Mouse (Mus musculus): ENCODE measurements at regions not wholly inside any gene's neighbourhood (a gene's known extent, or its start where the extent isn't known, plus 50 kb on each side); places are given as distances from the start of the nearest gene placed in this dataset.
"Not testable (repeated sequence)": the region's sequence is repeated elsewhere in the genome, so short reads cannot be mapped to it uniquely, and the experiment has no call there.

- Histone ChIP-seq H3K4me1 (replicated peaks) (peaks cover 2% of the 10 kb centered on the region), H3K27me3 (peaks cover 3% of the 10 kb centered on the region; the same call in 1 of the 2 replicates), H3K36me3 (no peaks in the 10 kb centered on the region), H3K4me2 (no peak overlapping the region), H3K27ac (no peak overlapping the region), H3K9me3 (replicated peaks) (no peaks in the 10 kb centered on the region), H3K9ac (no peak overlapping the region), H3K4me3 (no peak overlapping the region)
- 92% methylated on average over 8 of the region's 8 CpGs for WGBS
- ATAC-seq (replicated peaks; ENCODE audit: insufficient number of reproducible peaks, insufficient read depth, low FRiP score, low read depth) = no peak
Observed at GRCm38 (mm10) chr6:100410067-100410631, 122.9 kb upstream of the Rybp start.

GRCm38 (mm10) chr6:100408826-100409225, 121.5 kb upstream of the Rybp start:
- H3K4me3 ChIP-seq = no peak overlapping the region
- no peaks in the 10 kb centered on the region for H3K36me3 ChIP-seq
- no peak for ATAC-seq (replicated peaks; ENCODE audit: insufficient number of reproducible peaks, insufficient read depth, low FRiP score, low read depth)
- no peak overlapping the region for H3K9ac ChIP-seq
- no peaks in the 10 kb centered on the region for H3K4me1 ChIP-seq (replicated peaks)
- peaks cover 3% of the 10 kb centered on the region; the same call in 1 of the 2 replicates for H3K27me3 ChIP-seq
- H3K27ac ChIP-seq = no peak overlapping the region
- no peak overlapping the region for H3K4me2 ChIP-seq
- H3K9me3 ChIP-seq (replicated peaks) = no peaks in the 10 kb centered on the region
- WGBS = 80% methylated on average over 8 of the region's 8 CpGs

- 78% methylated on average over 4 of the region's 4 CpGs for WGBS
- no peak for ATAC-seq (replicated peaks; ENCODE audit: insufficient number of reproducible peaks, insufficient read depth, low FRiP score, low read depth)
Observed at GRCm38 (mm10) chr6:100406504-100406903, 119.2 kb upstream of the Rybp start.

GRCm38 (mm10) chr6:100404161-100404560, 116.9 kb upstream of the Rybp start:
- 75% methylated on average over 3 of the region's 3 CpGs for WGBS
- Histone ChIP-seq H3K4me3 (no peak overlapping the region), H3K27me3 (peaks cover 3% of the 10 kb centered on the region; the same call in 1 of the 2 replicates), H3K9me3 (replicated peaks) (no peaks in the 10 kb centered on the region), H3K4me1 (replicated peaks) (0 out of 2 replicates have a peak, but pooled peaks cover 2% of the 10 kb centered on the region), H3K27ac (no peak overlapping the region), H3K36me3 (no peaks in the 10 kb centered on the region), H3K9ac (no peak overlapping the region), H3K4me2 (no peak overlapping the region)
- no peak for ATAC-seq (replicated peaks; ENCODE audit: insufficient number of reproducible peaks, insufficient read depth, low FRiP score, low read depth)

More at GRCm38 (mm10) chr6:100406504-100406903, 119.2 kb upstream of the Rybp start:
- no peak overlapping the region for H3K27ac ChIP-seq
- no peak overlapping the region for H3K9ac ChIP-seq
- no peak overlapping the region for H3K4me2 ChIP-seq
- H3K4me1 ChIP-seq (replicated peaks) = no peaks in the 10 kb centered on the region
- no peak overlapping the region for H3K4me3 ChIP-seq
- H3K27me3 ChIP-seq = peaks cover 3% of the 10 kb centered on the region; the same call in 1 of the 2 replicates
- no peaks in the 10 kb centered on the region for H3K36me3 ChIP-seq
- no peaks in the 10 kb centered on the region for H3K9me3 ChIP-seq (replicated peaks)

DNA sequence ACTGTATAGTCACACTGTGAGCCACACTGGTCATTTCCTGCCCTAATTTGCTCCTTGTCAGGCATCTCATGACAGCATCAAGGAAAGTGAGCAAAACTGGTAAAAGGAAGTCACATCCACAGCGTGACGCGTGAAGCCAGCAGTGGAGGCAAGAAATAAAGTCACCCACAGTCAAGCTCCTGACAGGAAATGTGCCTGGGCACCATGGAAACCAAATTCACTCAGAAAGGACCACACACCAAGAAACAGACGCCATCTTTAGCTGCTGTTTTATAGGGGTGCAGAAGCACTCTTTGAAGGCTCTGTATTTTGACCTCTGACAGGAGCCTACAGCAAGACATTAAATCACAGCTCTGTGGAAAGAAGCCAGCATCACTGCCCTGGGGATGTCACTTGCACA, 115.4 kb upstream of the Rybp start:
- WGBS = 62% methylated on average over 4 of the region's 4 CpGs
- Histone ChIP-seq H3K27ac (no peak overlapping the region), H3K36me3 (no peaks in the 10 kb centered on the region), H3K27me3 (no peaks in the 10 kb centered on the region), H3K4me2 (no peak overlapping the region), H3K9me3 (replicated peaks) (no peaks in the 10 kb centered on the region), H3K9ac (no peak overlapping the region), H3K4me1 (replicated peaks) (0 out of 2 replicates have a peak, but pooled peaks cover 2% of the 10 kb centered on the region), H3K4me3 (no peak overlapping the region)
- no peak for ATAC-seq (replicated peaks; ENCODE audit: insufficient number of reproducible peaks, insufficient read depth, low FRiP score, low read depth)

DNA sequence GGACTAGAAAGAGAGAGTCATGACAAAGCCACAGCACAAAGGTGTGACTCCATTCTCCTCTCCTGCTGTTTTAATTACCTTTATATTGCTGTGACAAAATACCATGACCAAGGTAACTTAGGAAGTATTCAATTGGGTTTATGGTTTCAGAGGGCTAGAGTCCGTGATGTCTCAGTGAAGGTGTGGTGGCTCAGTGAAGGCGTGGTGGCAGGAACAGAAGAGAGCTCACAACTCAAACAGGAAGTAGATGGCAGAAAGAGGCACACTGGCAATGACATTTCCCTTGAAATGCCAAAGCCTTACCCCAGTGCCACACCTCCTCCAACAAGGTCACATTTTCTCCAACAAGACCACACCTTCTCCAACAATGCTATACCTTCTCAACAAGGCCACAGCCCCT, 114.4 kb upstream of the Rybp start:
- Histone ChIP-seq H3K27me3 (no peaks in the 10 kb centered on the region), H3K36me3 (no peaks in the 10 kb centered on the region), H3K27ac (no peak overlapping the region), H3K4me3 (no peak overlapping the region), H3K4me2 (no peak overlapping the region), H3K9ac (no peak overlapping the region), H3K9me3 (replicated peaks) (no peaks in the 10 kb centered on the region), H3K4me1 (replicated peaks) (0 out of 2 replicates have a peak, but pooled peaks cover 2% of the 10 kb centered on the region)
- ATAC-seq (replicated peaks; ENCODE audit: insufficient number of reproducible peaks, insufficient read depth, low FRiP score, low read depth) = no peak
- WGBS = 92% methylated on average over 2 of the region's 2 CpGs

DNA sequence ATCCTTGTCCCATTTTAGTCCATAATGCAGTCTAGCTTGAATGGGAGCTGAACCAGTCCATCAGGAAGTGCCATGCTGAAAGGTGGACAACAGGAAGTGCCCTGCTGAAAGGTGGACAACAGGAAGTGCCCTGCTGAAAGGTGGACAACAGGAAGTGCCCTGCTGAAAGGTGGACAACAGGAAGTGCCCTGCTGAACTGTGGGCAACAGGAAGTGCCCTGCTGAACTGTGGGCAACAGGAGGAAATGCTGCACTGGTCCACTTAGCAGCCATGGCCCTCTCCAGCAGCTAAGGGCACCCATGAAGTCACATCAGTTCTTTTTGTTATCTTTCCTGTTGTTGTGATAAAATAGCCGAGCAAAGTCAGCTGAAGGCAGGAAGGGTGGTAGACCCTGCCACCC, 112.1 kb upstream of the Rybp start:
- H3K4me3 ChIP-seq; H3K9ac ChIP-seq; H3K4me2 ChIP-seq; H3K36me3 ChIP-seq; H3K27ac ChIP-seq; H3K27me3 ChIP-seq; H3K4me1 ChIP-seq (replicated peaks); H3K9me3 ChIP-seq (replicated peaks); ATAC-seq (replicated peaks; ENCODE audit: insufficient number of reproducible peaks, insufficient read depth, low FRiP score, low read depth): not testable (repeated sequence)
- WGBS = 36% methylated on average over 1 of the region's 1 CpGs

GRCm38 (mm10) chr6:100396311-100397200, 109.3 kb upstream of the Rybp start:
- no peak for ATAC-seq (replicated peaks; ENCODE audit: insufficient number of reproducible peaks, insufficient read depth, low FRiP score, low read depth)
- H3K27ac ChIP-seq = no peak overlapping the region
- H3K4me1 ChIP-seq (replicated peaks) = 0 out of 2 replicates have a peak, but pooled peaks cover 2% of the 10 kb centered on the region
- H3K9me3 ChIP-seq (replicated peaks) = no peaks in the 10 kb centered on the region
- H3K4me2 ChIP-seq = no peak overlapping the region
- H3K4me3 ChIP-seq = no peak overlapping the region
- 68% methylated on average over 14 of the region's 14 CpGs for WGBS
- H3K27me3 ChIP-seq = no peaks in the 10 kb centered on the region
- H3K36me3 ChIP-seq = no peaks in the 10 kb centered on the region
- no peak overlapping the region for H3K9ac ChIP-seq

DNA sequence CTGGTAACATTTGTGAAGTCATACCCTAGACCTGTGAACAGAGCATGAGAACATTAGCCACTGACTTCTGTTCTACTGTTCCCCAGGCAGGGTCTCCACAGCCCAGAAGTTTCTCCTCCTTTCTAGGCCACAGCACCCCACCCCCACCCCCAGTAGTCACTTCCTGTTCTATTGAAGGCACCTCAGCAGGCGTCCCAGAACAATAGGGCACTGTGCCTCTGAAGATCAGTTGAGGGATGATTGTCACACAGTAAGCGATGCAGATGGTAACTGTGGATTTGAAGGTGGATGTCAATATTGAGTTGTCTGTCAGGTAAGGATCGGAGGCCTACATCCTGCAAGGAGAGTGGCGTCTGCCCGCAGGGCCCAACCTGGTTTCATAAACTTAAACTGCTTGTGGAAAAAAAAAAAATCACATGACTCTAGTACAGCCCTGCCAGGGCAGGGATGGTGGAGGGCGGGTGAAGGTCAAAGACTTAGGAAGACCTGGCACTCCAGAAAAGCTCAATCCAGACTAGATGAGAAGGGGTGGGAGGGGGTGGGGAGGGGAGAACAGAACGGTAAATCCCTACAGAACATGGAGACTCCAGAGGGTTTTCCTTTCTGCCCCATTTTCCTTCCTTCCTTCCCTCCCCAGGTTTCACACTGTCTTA, 103.1 kb upstream of the Rybp start:
- Histone ChIP-seq H3K4me2 (no peak overlapping the region), H3K4me3 (no peak overlapping the region), H3K36me3 (no peaks in the 10 kb centered on the region), H3K9ac (no peak overlapping the region), H3K4me1 (replicated peaks) (0 out of 2 replicates have a peak, but pooled peaks cover 4% of the 10 kb centered on the region), H3K27me3 (no peaks in the 10 kb centered on the region), H3K9me3 (replicated peaks) (no peaks in the 10 kb centered on the region; the same call in 1 of the 2 replicates), H3K27ac (no peak overlapping the region)
- ATAC-seq (replicated peaks; ENCODE audit: insufficient number of reproducible peaks, insufficient read depth, low FRiP score, low read depth) = no peak
- WGBS = 71% methylated on average over 7 of the region's 7 CpGs

GRCm38 (mm10) chr6:100387042-100387441, 99.8 kb upstream of the Rybp start:
- H3K4me3 ChIP-seq = no peak overlapping the region
- H3K4me2 ChIP-seq = no peak overlapping the region
- no peak overlapping the region for H3K27ac ChIP-seq
- no peak for ATAC-seq (replicated peaks; ENCODE audit: insufficient number of reproducible peaks, insufficient read depth, low FRiP score, low read depth)
- H3K4me1 ChIP-seq (replicated peaks) = 0 out of 2 replicates have a peak, but pooled peaks cover 4% of the 10 kb centered on the region
- 23% methylated on average over 5 of the region's 5 CpGs for WGBS
- no peaks in the 10 kb centered on the region for H3K36me3 ChIP-seq
- no peaks in the 10 kb centered on the region; the same call in 1 of the 2 replicates for H3K9me3 ChIP-seq (replicated peaks)
- no peak overlapping the region for H3K9ac ChIP-seq
- no peaks in the 10 kb centered on the region for H3K27me3 ChIP-seq

DNA sequence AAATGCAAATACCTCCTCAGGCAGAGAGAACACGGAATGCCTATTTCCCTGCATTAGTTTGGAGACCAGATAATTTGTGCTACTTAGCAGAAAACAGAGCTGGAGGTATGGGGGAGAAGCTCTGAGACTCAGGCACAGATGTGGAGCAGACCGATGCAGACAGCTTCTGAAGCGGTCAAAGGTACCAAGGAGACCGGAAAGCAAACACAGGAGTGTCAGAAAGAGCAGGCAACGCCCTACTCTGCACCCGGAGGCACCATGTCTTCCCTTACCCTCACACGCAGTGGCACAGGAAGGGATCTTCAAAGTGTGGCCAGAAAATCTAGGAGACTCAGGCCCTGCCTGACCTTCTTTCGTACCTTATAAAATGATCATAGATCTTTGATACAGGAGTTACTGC, 98.4 kb upstream of the Rybp start:
- Histone ChIP-seq H3K4me3 (no peak overlapping the region), H3K9me3 (replicated peaks) (no peaks in the 10 kb centered on the region; the same call in 1 of the 2 replicates), H3K27ac (no peak overlapping the region), H3K4me1 (replicated peaks) (peaks cover 7% of the 10 kb centered on the region), H3K4me2 (no peak overlapping the region), H3K27me3 (no peaks in the 10 kb centered on the region), H3K9ac (no peak overlapping the region), H3K36me3 (no peaks in the 10 kb centered on the region)
- 55% methylated on average over 8 of the region's 8 CpGs for WGBS
- ATAC-seq (replicated peaks; ENCODE audit: insufficient number of reproducible peaks, insufficient read depth, low FRiP score, low read depth) = no peak
